Mouse (Mus musculus) kidney, adult 2 months (tissue): Measurements from ENCODE around the gene Smok2b. TPM values are rescaled to one million over a fixed set of nuclear protein-coding genes. Genes with fewer than 3 reads are reported as not detected.
"Not testable (repeated sequence)": the region's sequence is repeated elsewhere in the genome, so short reads cannot be mapped to it uniquely, and the experiment has no call there.

Source experiments
- DNase-seq: peaks from one replicate; pipeline ENCODE4 v3.0.0; 2021
- H3K27ac ChIP-seq: fragments of 200-500 bp; 2 replicates; pipeline ENCODE4 v1.5.1; 2012; ENCODE audit warnings: low read depth, low read length, control low read depth, inconsistent platforms; ENCODE audit not compliant: insufficient read depth
- H3K27me3 ChIP-seq: fragments of 200-500 bp; replicated peaks from 2 replicates; pipeline ENCODE4 v1.6.1; 2012; ENCODE audit warnings: mild to moderate bottlenecking, moderate library complexity, low read length, inconsistent platforms; ENCODE audit not compliant: control insufficient read depth, insufficient read depth
- H3K36me3 ChIP-seq: fragments of 200-500 bp; 2 replicates; pipeline ENCODE4 v1.6.1; 2012; ENCODE audit warnings: mild to moderate bottlenecking, moderate library complexity, low read length, inconsistent platforms; ENCODE audit not compliant: control insufficient read depth, insufficient read depth
- H3K4me1 ChIP-seq: fragments of 200-500 bp; 2 replicates; pipeline ENCODE4 v1.6.1; 2011; ENCODE audit warnings: low read length; ENCODE audit not compliant: control insufficient read depth, insufficient read depth
- H3K4me3 ChIP-seq: fragments of 200-500 bp; 2 replicates; pipeline ENCODE4 v1.5.1; 2011; ENCODE audit warnings: mild to moderate bottlenecking, low read depth, low read length, control low read depth; ENCODE audit not compliant: insufficient read depth
- WGBS: fragments of 180-500 bp; shearing (Covaris S2); methylation state at CpG from one replicate; pipeline ENCODE4 v1.1.7; 2018; 5-methylcytosine and 5-hydroxymethylcytosine counted together
- polyA plus RNA-seq: library from polyadenylated mRNA; depleted of rRNA; stranded (reverse); fragments of >200 nt; gene quantifications from 2 replicates; pipeline ENCODE4 v1.2.3, GENCODE M21; 2012; rRNA removed

The Smok2b gene
- not detected in 2 replicates for polyA plus RNA-seq

- not testable (repeated sequence) for H3K4me1 ChIP-seq, H3K27me3 ChIP-seq, H3K4me3 ChIP-seq, H3K36me3 ChIP-seq, H3K27ac ChIP-seq, DNase-seq
- 74% methylated on average over 2 of the region's 2 CpGs for WGBS
Observed at GRCm38 (mm10) chr17:13229957-13230356, at the start of gene Smok2b. TSS of gene Smok2b (plus strand) at chr17:13230257.

- not testable (repeated sequence) for H3K4me3 ChIP-seq, DNase-seq, H3K36me3 ChIP-seq, H3K27me3 ChIP-seq, H3K27ac ChIP-seq, H3K4me1 ChIP-seq
- 85% methylated on average over 5 of the region's 5 CpGs for WGBS
Observed at GRCm38 (mm10) chr17:13180491-13180890, 49.6 kb upstream of the Smok2b start.

- 74% methylated on average over 3 of the region's 4 CpGs for WGBS
- H3K4me3 ChIP-seq, H3K27ac ChIP-seq, DNase-seq, H3K4me1 ChIP-seq, H3K27me3 ChIP-seq, H3K36me3 ChIP-seq: not testable (repeated sequence)
Observed at GRCm38 (mm10) chr17:13182712-13183111, 47.3 kb upstream of the Smok2b start.

GRCm38 (mm10) chr17:13184514-13184913 is 45.5 kb upstream of the Smok2b start:
- 92% methylated on average over 5 of the region's 5 CpGs for WGBS

GRCm38 (mm10) chr17:13186541-13186940 is 43.5 kb upstream of the Smok2b start:
- not testable (repeated sequence) for H3K27me3 ChIP-seq, H3K36me3 ChIP-seq, H3K4me1 ChIP-seq, DNase-seq, H3K27ac ChIP-seq, H3K4me3 ChIP-seq
- 86% methylated on average over 6 of the region's 6 CpGs for WGBS

More at GRCm38 (mm10) chr17:13184514-13184913, 45.5 kb upstream of the Smok2b start:
- not testable (repeated sequence) for H3K36me3 ChIP-seq, H3K4me3 ChIP-seq, H3K4me1 ChIP-seq, H3K27ac ChIP-seq, H3K27me3 ChIP-seq, DNase-seq

GRCm38 (mm10) chr17:13187621-13188020 is 42.4 kb upstream of the Smok2b start:
- not testable (repeated sequence) for H3K27me3 ChIP-seq, H3K36me3 ChIP-seq, H3K4me1 ChIP-seq, DNase-seq, H3K4me3 ChIP-seq, H3K27ac ChIP-seq
- 59% methylated on average over 6 of the region's 6 CpGs for WGBS

GRCm38 (mm10) chr17:13188846-13189245 is 41.2 kb upstream of the Smok2b start:
- not testable (repeated sequence) for H3K4me1 ChIP-seq, DNase-seq, H3K27me3 ChIP-seq, H3K36me3 ChIP-seq, H3K4me3 ChIP-seq, H3K27ac ChIP-seq
- WGBS: 85% methylated on average over 2 of the region's 2 CpGs

GRCm38 (mm10) chr17:13190836-13191583 is 39.0 kb upstream of the Smok2b start:
- not testable (repeated sequence) for DNase-seq, H3K4me3 ChIP-seq, H3K4me1 ChIP-seq, H3K27ac ChIP-seq, H3K27me3 ChIP-seq, H3K36me3 ChIP-seq
- WGBS: 83% methylated on average over 10 of the region's 10 CpGs

GRCm38 (mm10) chr17:13196486-13196885 is 33.6 kb upstream of the Smok2b start:
- not testable (repeated sequence) for H3K4me3 ChIP-seq, H3K27me3 ChIP-seq, H3K4me1 ChIP-seq, H3K36me3 ChIP-seq, H3K27ac ChIP-seq
- DNase-seq: peak; percentile 43
- WGBS: 58% methylated on average over 4 of the region's 4 CpGs

GRCm38 (mm10) chr17:13198812-13199211 is 31.2 kb upstream of the Smok2b start:
- not testable (repeated sequence) for H3K4me1 ChIP-seq
- 92% methylated on average over 2 of the region's 2 CpGs for WGBS

GRCm38 (mm10) chr17:13199880-13200409 is 30.1 kb upstream of the Smok2b start:
- not testable (repeated sequence) for H3K27me3 ChIP-seq, H3K4me1 ChIP-seq, H3K4me3 ChIP-seq, DNase-seq, H3K27ac ChIP-seq, H3K36me3 ChIP-seq
- WGBS: 67% methylated on average over 8 of the region's 9 CpGs

More at GRCm38 (mm10) chr17:13198812-13199211, 31.2 kb upstream of the Smok2b start:
- not testable (repeated sequence) for H3K36me3 ChIP-seq, H3K4me3 ChIP-seq, DNase-seq, H3K27me3 ChIP-seq, H3K27ac ChIP-seq
